Mouse (Mus musculus): Measurements from ENCODE around the gene Wipi2.

DNA sequence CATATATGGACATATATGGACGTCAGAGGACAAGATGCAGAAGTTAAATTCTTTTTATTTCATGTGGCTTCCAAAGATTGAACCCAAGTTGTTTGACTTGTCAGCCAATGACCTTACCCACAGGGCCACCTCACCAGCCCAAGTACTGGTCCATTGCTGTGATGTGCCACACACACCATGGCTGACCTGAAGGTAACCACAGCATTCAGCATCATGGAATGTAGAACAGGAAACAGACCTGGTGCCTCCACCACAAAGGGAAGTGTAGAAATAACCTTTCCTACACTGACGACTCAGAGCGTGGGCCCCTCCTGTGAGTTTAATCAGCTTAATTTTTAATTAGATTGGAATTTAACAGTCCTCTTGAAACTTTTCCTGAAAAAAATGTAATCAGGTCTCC lies 62.8 kb downstream of the Wipi2 start:
- TF ChIP-seq CTCF (IDR thresholded peaks at IDR 0.05; ENCODE audit: control insufficient read depth, insufficient read depth, low read length) = no peak
- TF ChIP-seq POLR2A (IDR thresholded peaks at IDR 0.05; ENCODE audit: borderline replicate concordance, control insufficient read depth, low read depth, low read length) = no peak
